ENCODE assay signal across 19 mouse cellular contexts in the genomic region with DNA sequence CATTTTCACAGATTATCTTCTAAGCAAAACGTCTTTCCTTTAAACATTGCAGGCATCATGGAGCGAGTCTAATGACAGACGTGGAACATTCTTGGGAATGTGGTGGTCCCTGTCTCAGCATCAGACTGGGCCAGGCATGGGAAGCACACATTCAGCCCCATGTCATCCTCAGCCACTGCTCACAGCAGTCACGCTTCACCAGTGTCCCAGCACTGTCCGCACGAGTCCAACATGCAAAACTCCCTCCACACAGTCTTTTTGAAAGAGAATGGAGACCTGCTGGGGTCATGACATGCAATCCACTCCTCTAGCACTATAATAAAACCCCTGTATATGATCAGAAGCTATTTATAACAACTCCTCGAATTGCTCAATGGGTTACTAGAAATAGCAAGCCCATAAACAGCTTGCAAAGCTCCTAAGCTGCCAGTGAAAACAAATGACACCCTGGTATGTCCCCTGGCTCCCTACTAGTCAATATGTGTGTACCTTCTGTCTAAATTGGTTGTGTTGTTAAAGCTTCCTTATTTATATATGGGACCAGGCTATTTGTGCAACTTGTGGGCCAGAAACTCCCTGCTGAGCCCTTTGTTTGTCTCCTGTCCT.
DNase-seq lines count a peak whose midpoint lies in the region; ATAC-seq and TF ChIP-seq lines count a peak whose summit lies in the region.
"Had no signal": no experiment of that assay in that cellular context is flagged by ENCODE, and none has a peak within 500 bp of the region (broad histone marks: within the 10 kb centered on the region; RNA-seq: fewer than 3 reads in every experiment).

No protein-coding gene starts in this region.

- no peaks in the 10 kb centered on the region for H3K27me3 ChIP-seq in heart, embryonic 10.5 days (ENCODE audit: insufficient read depth, poor library complexity, severe bottlenecking)
- H3K27me3 ChIP-seq in lung, postnatal 0 days (replicated peaks; ENCODE audit: insufficient read depth, low read length) = no peaks in the 10 kb centered on the region
- H3K27me3 ChIP-seq in heart, embryonic 12.5 days (replicated peaks) = no peaks in the 10 kb centered on the region
- H3K27me3 ChIP-seq: hindbrain, embryonic 12.5 days had no signal

- peaks cover 22% of the 10 kb centered on the region; the same call in 1 of the 2 replicates for H3K4me1 ChIP-seq in heart, embryonic 10.5 days
- H3K4me1 ChIP-seq in lung, postnatal 0 days (ENCODE audit: insufficient read depth, low read depth, low read length) = no peaks in the 10 kb centered on the region
- H3K4me1 ChIP-seq in heart, embryonic 12.5 days (replicated peaks) = peaks cover 26% of the 10 kb centered on the region
- H3K4me1 ChIP-seq: hindbrain, embryonic 12.5 days had no signal

- TF ChIP-seq EP300 in lung, postnatal 0 days (IDR thresholded peaks at IDR 0.05) = no peak

- no peaks in the 10 kb centered on the region for H3K9me3 ChIP-seq in heart, embryonic 10.5 days
- no peaks in the 10 kb centered on the region for H3K9me3 ChIP-seq in lung, postnatal 0 days (ENCODE audit: low read length)
- no peaks in the 10 kb centered on the region for H3K9me3 ChIP-seq in heart, embryonic 12.5 days (replicated peaks)
- H3K9me3 ChIP-seq: hindbrain, embryonic 12.5 days; midbrain, embryonic 10.5 days had no signal

- H3K4me3 ChIP-seq in heart, embryonic 10.5 days = no peak overlapping the region; the same call in 1 of the 2 replicates
- no peak overlapping the region for H3K4me3 ChIP-seq in lung, postnatal 0 days (ENCODE audit: low read depth, low read length)
- no peak overlapping the region for H3K4me3 ChIP-seq in heart, embryonic 12.5 days
- H3K4me3 ChIP-seq: hindbrain, embryonic 12.5 days; midbrain, embryonic 10.5 days had no signal

- peak overlapping the region; percentile 78; the same call in 1 of the 2 replicates for H3K27ac ChIP-seq in heart, embryonic 10.5 days
- no peak overlapping the region for H3K27ac ChIP-seq in lung, postnatal 0 days (ENCODE audit: low read length)
- peak overlapping the region; percentile 86 for H3K27ac ChIP-seq in heart, embryonic 12.5 days (ENCODE audit: poor library complexity, severe bottlenecking)
- H3K27ac ChIP-seq: hindbrain, embryonic 12.5 days; midbrain, embryonic 10.5 days had no signal

- H3K4me2 ChIP-seq in lung, postnatal 0 days (replicated peaks; ENCODE audit: low read depth, low read length) = no peak overlapping the region
- H3K4me2 ChIP-seq in heart, embryonic 12.5 days = peak overlapping the region; percentile 46
- H3K4me2 ChIP-seq: hindbrain, embryonic 12.5 days had no signal

- no peak overlapping the region for H3K9ac ChIP-seq in lung, postnatal 0 days (replicated peaks; ENCODE audit: low read depth)
- H3K9ac ChIP-seq in heart, embryonic 12.5 days = no peak overlapping the region; the same call in 1 of the 2 replicates
- H3K9ac ChIP-seq: hindbrain, embryonic 12.5 days had no signal

- DNase-seq in heart, embryonic 10.5 days (ENCODE audit: low spot score) = no peak
- no peak for DNase-seq in heart, postnatal 14 days
- DNase-seq in lung, postnatal 0 days (ENCODE audit: low spot score) = peak; percentile 47
- no peak for DNase-seq in lung, adult 18-20 months
- DNase-seq in skeletal muscle tissue, adult 2 months (ENCODE audit: low read depth, low spot score) = peak; percentile 71
- no peak for DNase-seq in T-cell, adult 2 months (ENCODE audit: low spot score)
- DNase-seq: adrenal gland, postnatal 10 days; cerebellum, adult 11 months; cerebellum, postnatal 14 days; embryo, embryonic 11 days; kidney, postnatal 10 days; left cerebral cortex, postnatal 4 days; liver; lung, postnatal 36 days; thymus, postnatal 36 days had no signal

- H3K36me3 ChIP-seq in heart, embryonic 10.5 days = no peaks in the 10 kb centered on the region
- H3K36me3 ChIP-seq in lung, postnatal 0 days (ENCODE audit: insufficient read depth, low read length) = no peaks in the 10 kb centered on the region
- H3K36me3 ChIP-seq in heart, embryonic 12.5 days = no peaks in the 10 kb centered on the region
- H3K36me3 ChIP-seq: hindbrain, embryonic 12.5 days; midbrain, embryonic 10.5 days had no signal

- intact Hi-C loops in heart, postnatal 14 days (cut with DNase I) = no loop called here

- WGBS in heart, embryonic 10.5 days = 55% methylated on average over 7 of the region's 7 CpGs
- 46% methylated on average over 7 of the region's 7 CpGs for WGBS in lung, postnatal 0 days
- WGBS in heart, embryonic 12.5 days = 37% methylated on average over 7 of the region's 7 CpGs

- peak; percentile 50; the same call in 1 of the 2 replicates for ATAC-seq in lung, postnatal 0 days
- no peak; the same call in 1 of the 2 replicates for ATAC-seq in heart, embryonic 12.5 days (ENCODE audit: insufficient number of reproducible peaks, low FRiP score)
- ATAC-seq: forebrain, embryonic 16.5 days had no signal

- no peak for TF ChIP-seq CTCF in lung, postnatal 0 days (IDR thresholded peaks at IDR 0.05)

Comparison
In these comparisons a context has a peak if more than half of its experiments do, and no peak if none do; other contexts are left out.
1. DNase-seq: peak in lung, postnatal 0 days (single experiment) and skeletal muscle tissue, adult 2 months (single experiment); none in heart, embryonic 10.5 days (single experiment), heart, postnatal 14 days (0 of 2), lung, adult 18-20 months (0 of 2) and T-cell, adult 2 months (single experiment).